Mouse (Mus musculus) Muller cell, postnatal 12 days (primary cell): Measurements from ENCODE around the gene 4921511M17Rik.
"Not testable (repeated sequence)": the region's sequence is repeated elsewhere in the genome, so short reads cannot be mapped to it uniquely, and the experiment has no call there.

Source experiments
- DNase-seq: peaks from one replicate; pipeline ENCODE4 v3.0.0-alpha.2; 2015; ENCODE audit errors: inconsistent ontology term

The 4921511M17Rik gene

DNA sequence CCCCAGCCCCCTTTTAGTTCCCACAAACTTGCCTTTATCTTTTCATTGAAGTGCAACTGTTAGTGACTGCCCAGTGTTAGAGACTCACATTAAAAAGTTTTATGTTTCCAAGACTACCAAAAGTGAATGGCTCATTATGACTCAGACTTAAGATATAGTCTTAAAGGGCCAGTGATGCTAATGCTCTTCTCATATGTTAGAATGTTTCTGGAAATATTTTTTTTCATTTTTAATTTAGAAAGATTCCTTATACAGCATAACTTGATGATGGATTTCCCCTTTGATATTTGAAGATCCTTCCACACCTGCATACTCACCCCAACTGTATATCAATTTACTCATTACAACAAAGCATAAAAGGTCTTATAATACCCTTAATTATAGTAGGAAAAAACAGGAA, at the start of gene 4921511M17Rik:
4921511M17Rik (minus strand) TSS at position 101 of the 400 bp plus-strand sequence.
- not testable (repeated sequence) for DNase-seq

DNA sequence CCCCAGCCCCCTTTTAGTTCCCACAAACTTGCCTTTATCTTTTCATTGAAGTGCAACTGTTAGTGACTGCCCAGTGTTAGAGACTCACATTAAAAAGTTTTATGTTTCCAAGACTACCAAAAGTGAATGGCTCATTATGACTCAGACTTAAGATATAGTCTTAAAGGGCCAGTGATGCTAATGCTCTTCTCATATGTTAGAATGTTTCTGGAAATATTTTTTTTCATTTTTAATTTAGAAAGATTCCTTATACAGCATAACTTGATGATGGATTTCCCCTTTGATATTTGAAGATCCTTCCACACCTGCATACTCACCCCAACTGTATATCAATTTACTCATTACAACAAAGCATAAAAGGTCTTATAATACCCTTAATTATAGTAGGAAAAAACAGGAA, 21.3 kb upstream of the 4921511M17Rik start, which contains the start of gene Gm10057:
Gm10057 (minus strand) TSS at position 101 of the 400 bp plus-strand sequence.
- not testable (repeated sequence) for DNase-seq

DNA sequence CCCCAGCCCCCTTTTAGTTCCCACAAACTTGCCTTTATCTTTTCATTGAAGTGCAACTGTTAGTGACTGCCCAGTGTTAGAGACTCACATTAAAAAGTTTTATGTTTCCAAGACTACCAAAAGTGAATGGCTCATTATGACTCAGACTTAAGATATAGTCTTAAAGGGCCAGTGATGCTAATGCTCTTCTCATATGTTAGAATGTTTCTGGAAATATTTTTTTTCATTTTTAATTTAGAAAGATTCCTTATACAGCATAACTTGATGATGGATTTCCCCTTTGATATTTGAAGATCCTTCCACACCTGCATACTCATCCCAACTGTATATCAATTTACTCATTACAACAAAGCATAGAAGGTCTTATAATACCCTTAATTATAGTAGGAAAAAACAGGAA, 21.1 kb downstream of the 4921511M17Rik start, which contains the start of gene Samt1:
Samt1 (minus strand) TSS at position 101 of the 400 bp plus-strand sequence.
- DNase-seq = not testable (repeated sequence)

DNA sequence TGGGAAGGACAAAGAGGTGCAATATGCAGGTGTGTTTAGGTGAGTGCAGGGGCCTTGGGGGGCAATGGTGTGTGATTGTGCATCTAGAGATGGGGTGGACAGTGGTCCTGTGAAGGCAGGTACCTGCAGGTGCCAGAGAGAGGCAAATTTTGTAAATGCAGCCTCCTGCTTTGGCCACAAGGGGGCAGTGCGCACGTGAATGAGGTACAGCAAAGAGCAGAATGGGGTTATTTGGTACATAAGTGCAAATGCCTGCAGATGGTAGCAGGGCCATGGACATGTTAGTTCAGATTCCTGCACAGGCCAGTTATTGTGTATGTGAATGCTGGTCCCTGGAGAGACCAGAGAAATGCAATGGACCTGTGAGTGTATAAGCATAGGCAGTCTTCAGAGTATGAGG, 56.7 kb downstream of the 4921511M17Rik start:
- DNase-seq = not testable (repeated sequence)

DNA sequence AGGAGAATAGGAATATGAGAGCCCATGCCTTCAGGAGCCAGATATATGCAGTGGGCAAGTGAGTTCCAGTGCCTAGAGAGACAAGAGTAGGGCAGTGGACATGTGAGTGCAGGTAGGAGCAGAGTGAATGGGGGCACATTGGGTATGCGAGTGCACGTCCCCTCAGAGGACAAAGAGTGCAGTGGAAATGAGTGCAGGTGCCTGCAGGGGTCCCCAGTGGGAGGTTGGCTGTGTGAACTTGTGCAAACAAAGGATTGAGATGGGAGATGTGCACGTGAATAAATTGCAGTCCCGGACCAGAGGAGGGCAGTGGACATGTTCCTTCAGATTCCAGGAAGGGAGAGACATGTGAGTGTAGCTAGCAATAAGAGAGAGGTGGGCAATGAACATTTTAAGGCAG, 57.2 kb downstream of the 4921511M17Rik start:
- not testable (repeated sequence) for DNase-seq

DNA sequence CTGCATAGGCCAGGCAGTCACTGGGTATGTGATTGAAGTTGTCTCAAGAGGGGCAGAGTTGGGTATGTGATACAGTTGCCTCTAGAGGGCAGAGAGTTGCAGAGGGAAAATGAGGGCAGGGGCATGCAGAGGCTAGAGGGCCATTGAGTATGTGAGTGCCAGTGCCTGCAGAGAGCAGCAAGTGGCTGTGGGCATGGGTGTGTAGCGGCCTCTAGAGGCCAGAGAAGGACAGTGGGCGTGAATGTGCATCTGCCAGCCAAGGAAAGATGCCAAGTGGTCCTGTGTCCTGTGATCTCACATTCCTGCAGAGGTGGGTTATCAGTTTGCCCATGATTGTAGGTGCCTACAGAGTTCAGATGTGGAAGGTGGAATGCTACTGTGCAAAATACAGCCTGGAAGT, 59.2 kb downstream of the 4921511M17Rik start:
- DNase-seq = no peak
